In the genomic region with DNA sequence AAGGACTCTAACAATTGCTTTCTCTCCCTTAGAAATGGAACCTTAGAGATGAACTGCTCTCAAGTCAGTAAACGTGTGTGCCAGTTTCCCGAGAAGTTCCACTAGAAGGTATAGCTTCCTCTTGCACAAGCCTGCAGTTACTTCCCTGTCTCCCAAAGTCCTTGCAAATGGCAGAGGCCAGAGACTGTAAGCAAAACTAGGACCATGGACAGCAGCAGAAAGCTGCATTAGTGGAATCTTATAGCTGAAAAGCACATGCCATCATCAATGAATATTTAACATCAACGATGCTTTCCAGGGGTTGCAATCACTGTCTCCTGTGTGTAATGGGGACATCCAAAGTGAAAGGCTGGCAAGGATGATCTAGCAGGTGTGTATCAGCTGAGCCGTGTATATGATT, we compare ENCODE assay signal across 12 mouse cellular contexts.
A peak's percentile ranks its signal among the peaks of the same experiment; 100 is the strongest.
DNase-seq lines count a peak whose midpoint lies in the region; ATAC-seq and TF ChIP-seq lines count a peak whose summit lies in the region.
"Had no signal": no experiment of that assay in that cellular context is flagged by ENCODE, and none has a peak within 500 bp of the region (broad histone marks: within the 10 kb centered on the region; RNA-seq: fewer than 3 reads in every experiment).

No protein-coding gene starts in this region.

- no peak overlapping the region for H3K4me3 ChIP-seq in kidney, embryonic 14.5 days (ENCODE audit: low read length)
- H3K4me3 ChIP-seq in limb, embryonic 14.5 days (replicated peaks; ENCODE audit: low read length): no peak overlapping the region
- H3K4me3 ChIP-seq: liver, embryonic 15.5 days; neural tube, embryonic 13.5 days had no signal

- H3K4me1 ChIP-seq in kidney, embryonic 14.5 days (ENCODE audit: control insufficient read depth, insufficient read depth, low read length): no peaks in the 10 kb centered on the region
- H3K4me1 ChIP-seq in limb, embryonic 14.5 days (ENCODE audit: control insufficient read depth, insufficient read depth, low read length): no peaks in the 10 kb centered on the region
- H3K4me1 ChIP-seq: liver, embryonic 15.5 days had no signal

- no peaks in the 10 kb centered on the region for H3K36me3 ChIP-seq in kidney, embryonic 14.5 days (ENCODE audit: control insufficient read depth, insufficient read depth, low read length)
- H3K36me3 ChIP-seq in limb, embryonic 14.5 days (ENCODE audit: control insufficient read depth, insufficient read depth, low read length): no peaks in the 10 kb centered on the region
- H3K36me3 ChIP-seq: liver, embryonic 15.5 days; neural tube, embryonic 13.5 days had no signal

- H3K27ac ChIP-seq in kidney, embryonic 14.5 days (ENCODE audit: low read depth, low read length): no peak overlapping the region
- no peak overlapping the region for H3K27ac ChIP-seq in limb, embryonic 14.5 days (replicated peaks; ENCODE audit: low read depth, low read length)
- H3K27ac ChIP-seq: liver, embryonic 15.5 days; neural tube, embryonic 13.5 days had no signal

- H3K9me3 ChIP-seq in kidney, embryonic 14.5 days (ENCODE audit: control insufficient read depth, low read length): no peaks in the 10 kb centered on the region
- no peaks in the 10 kb centered on the region for H3K9me3 ChIP-seq in limb, embryonic 14.5 days (ENCODE audit: control insufficient read depth, low read length)
- H3K9me3 ChIP-seq: liver, embryonic 15.5 days; neural tube, embryonic 13.5 days had no signal

- no peaks in the 10 kb centered on the region for H3K27me3 ChIP-seq in kidney, embryonic 14.5 days (ENCODE audit: control insufficient read depth, insufficient read depth, low read length)
- no peaks in the 10 kb centered on the region for H3K27me3 ChIP-seq in limb, embryonic 14.5 days (ENCODE audit: control insufficient read depth, insufficient read depth, low read length)
- H3K27me3 ChIP-seq: liver, embryonic 15.5 days; neural tube, embryonic 13.5 days had no signal

- no peak overlapping the region for H3K9ac ChIP-seq in kidney, embryonic 14.5 days (ENCODE audit: low read depth, low read length)
- H3K9ac ChIP-seq in limb, embryonic 14.5 days (ENCODE audit: low read depth, low read length, severe bottlenecking): no peak overlapping the region
- H3K9ac ChIP-seq: liver, embryonic 15.5 days; neural tube, embryonic 13.5 days had no signal

- no peak for ATAC-seq in kidney, embryonic 14.5 days (ENCODE audit: low FRiP score, low TSS enrichment)
- ATAC-seq in limb, embryonic 14.5 days (ENCODE audit: low FRiP score, low read depth): no peak
- ATAC-seq: activated CD4-positive, CD25-positive, alpha-beta regulatory T cell, adult 4 months had no signal

- peak; percentile 22 for DNase-seq in adrenal gland, postnatal 10 days
- DNase-seq in adrenal gland, postnatal 4 days (ENCODE audit: low spot score in 2 of 2): no peak
- DNase-seq in kidney, postnatal 14 days: peak; percentile 3
- peak; percentile 70 for DNase-seq in embryo, embryonic 10 days (ENCODE audit: low spot score)
- DNase-seq in limb, embryonic 14.5 days (ENCODE audit: low spot score): peak; percentile 79
- DNase-seq in cerebellum, adult 11-12 months: no peak
- DNase-seq in layer of hippocampus, adult 11-12 months (ENCODE audit: low spot score): no peak
- DNase-seq: cerebellum, postnatal 14 days had no signal

- WGBS in kidney, embryonic 14.5 days: 67% methylated on average over 4 of the region's 4 CpGs
- 63% methylated on average over 4 of the region's 4 CpGs for WGBS in limb, embryonic 14.5 days

- TF ChIP-seq POLR2A in limb, embryonic 14.5 days (IDR thresholded peaks at IDR 0.05; ENCODE audit: borderline replicate concordance, extremely low read depth, insufficient read depth, insufficient read length): no peak

- H3K4me2 ChIP-seq in kidney, embryonic 14.5 days (replicated peaks; ENCODE audit: low read depth, low read length): no peak overlapping the region
- H3K4me2 ChIP-seq in limb, embryonic 14.5 days (replicated peaks; ENCODE audit: low read depth, low read length, severe bottlenecking): no peak overlapping the region
- H3K4me2 ChIP-seq: liver, embryonic 15.5 days; neural tube, embryonic 13.5 days had no signal

Comparison
In these comparisons a context has a peak if more than half of its experiments do, and no peak if none do; other contexts are left out.
1. DNase-seq: peak in adrenal gland, postnatal 10 days (single experiment), kidney, postnatal 14 days (single experiment), embryo, embryonic 10 days (single experiment) and limb, embryonic 14.5 days (single experiment); none in adrenal gland, postnatal 4 days (0 of 2), cerebellum, adult 11-12 months (single experiment) and layer of hippocampus, adult 11-12 months (single experiment).